Mouse (Mus musculus) layer of hippocampus, postnatal 36 days (tissue): ENCODE data around the gene Tspan12. TPM values are rescaled to one million over a fixed set of nuclear protein-coding genes. Genes with fewer than 3 reads are reported as not detected.
A peak's percentile ranks its signal among the peaks of the same experiment; 100 is the strongest.
"Not testable (repeated sequence)": the region's sequence is repeated elsewhere in the genome, so short reads cannot be mapped to it uniquely, and the experiment has no call there.

Source experiments
- DNase-seq, 2 experiments: peaks; one replicate each; pipeline ENCODE4 v3.0.0; 2022
- total RNA-seq, 2 experiments: library from RNA; stranded (reverse); gene quantifications; 2 replicates each; pipeline ENCODE4 v1.2.3; 2021

Tspan12 gene
- 10 to 100 TPM; 26.1 to 33.7 TPM for total RNA-seq

DNA sequence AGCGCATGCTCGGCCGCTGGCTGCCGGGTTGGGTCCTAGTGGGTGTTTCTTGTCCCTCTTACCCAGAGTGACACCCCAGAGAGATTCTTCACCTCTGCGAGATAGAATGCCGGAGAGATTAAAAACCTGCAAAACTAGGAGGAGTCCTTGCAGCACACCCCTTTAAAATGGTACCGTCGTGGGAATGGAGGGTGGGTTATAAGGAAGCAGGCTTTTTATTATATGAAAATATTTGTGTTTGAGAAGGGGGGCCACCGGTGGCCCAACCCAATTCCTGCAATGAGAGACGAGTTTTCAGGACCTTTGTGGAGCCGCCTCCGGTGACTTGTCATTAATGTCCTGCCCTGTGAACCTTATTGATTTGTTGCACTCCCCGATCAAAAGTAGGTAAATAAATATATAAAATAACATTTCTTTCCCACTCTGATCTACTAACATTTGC is at the start of gene Tspan12:
Tspan12 (minus strand) TSS at position 172 of the 442 bp plus-strand sequence.
- no peak for DNase-seq

DNA sequence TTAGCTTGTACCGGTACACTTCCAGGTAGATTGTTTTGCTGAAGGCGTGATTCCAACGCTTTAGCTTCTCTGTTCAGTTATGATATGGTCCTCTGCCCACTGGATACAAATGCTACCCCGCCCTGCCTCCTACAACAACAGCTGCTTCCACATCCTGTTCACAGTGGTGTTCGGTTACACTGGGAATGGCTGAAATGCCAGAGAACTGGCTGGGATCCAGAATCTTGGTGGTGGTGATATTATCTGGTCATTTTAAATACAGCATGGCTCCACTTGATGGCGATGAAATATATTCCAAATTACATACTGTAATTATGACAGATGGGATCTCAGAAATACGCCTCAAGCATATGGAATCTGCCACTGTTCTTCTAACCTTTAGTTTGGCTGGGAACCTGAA is 42.1 kb upstream of the Tspan12 start:
- peak; percentile 6 to 11 for DNase-seq

DNA sequence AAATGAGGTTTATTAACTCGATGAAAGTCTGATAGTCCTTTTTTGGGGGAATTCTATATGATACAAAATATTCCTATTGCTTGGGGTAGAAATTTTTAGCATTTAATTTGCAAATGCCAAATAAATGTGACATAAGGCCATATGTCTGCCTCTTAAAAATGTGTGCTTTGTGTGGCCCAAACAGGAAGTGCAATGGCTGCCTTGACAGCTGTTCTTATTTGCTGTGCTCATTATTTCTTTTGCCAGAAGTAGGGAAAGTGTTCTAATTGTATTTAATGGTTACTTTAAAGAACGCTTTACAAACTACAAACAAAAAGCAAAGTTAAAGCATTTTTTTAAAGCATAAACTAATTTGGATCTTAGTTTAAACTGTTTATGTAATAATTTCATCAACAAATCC is 36.8 kb upstream of the Tspan12 start:
- DNase-seq = no peak

DNA sequence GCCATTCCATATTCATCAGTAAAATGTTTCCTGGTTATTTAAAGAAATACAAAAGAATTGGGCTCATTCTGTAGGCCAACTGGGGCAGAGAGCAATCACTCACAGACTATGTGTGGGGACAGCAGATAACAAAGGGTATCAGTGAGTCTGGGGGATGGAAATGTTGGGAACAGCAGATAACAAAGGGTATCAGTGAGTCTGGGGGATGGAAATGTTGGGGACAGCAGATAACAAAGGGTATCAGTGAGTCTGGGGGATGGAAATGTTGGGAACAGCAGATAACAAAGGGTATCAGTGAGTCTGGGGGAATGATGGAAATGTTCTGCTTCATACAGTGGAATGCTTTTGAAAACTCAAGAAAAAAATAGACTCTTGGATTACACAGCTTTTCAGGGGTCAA is 35.7 kb upstream of the Tspan12 start:
- not testable (repeated sequence) for DNase-seq

DNA sequence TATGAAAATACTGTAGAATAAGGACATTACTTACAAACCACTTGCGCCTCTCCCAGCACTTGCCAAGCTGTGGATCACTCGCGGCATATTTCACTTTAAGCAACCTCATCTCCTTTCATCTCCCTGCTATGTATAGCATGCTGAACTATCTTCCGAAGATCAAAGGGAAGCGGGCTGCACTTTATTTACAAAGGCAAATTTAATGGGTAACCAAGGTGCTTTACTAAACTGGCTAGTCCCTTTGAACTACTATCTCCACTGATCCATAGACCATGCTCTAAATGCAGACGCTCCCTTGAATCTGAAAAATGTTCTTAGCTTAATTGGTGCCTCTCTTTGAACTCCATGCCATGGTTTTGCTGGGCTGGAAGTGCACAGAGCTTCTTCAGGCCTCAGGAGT is 27.2 kb upstream of the Tspan12 start:
- no peak for DNase-seq

DNA sequence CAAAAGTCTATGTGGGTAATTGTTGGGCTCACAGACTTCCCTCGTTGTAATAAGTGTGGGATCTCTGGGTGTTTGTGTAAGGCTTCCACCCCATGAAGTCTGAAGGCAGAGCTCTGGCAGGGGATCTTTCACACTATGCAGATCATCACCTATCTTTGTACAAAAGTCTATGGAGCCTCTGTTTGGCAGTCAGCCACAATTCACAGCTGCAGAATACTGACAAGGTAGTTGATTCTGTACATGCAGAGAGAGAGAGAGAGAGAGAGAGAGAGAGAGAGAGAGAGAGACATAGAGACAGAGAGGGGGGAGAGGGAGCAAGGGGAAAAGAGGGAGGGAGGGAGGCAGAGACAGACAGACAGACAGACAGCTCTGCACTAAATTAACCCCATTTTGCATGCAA is 15.0 kb upstream of the Tspan12 start:
- no peak for DNase-seq

DNA sequence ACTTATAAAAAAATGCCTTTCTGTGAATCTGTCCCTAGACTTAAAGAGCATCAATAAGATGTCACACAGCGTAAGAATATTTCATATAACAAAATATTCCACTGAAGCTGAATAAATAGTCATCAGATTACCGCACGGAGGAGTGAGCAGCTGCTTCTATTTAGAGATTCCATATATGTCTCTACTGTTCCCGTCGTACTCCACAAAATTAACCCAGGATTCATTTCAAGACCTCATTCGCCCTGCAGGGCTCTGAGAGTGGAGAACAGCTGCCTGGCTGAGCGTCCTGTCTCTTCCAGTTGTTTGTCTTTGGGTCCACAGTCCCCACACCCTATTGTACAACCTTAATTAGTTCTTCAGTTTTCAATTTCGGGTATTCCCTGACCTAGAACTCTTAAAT is 11.9 kb upstream of the Tspan12 start:
- DNase-seq = no peak

DNA sequence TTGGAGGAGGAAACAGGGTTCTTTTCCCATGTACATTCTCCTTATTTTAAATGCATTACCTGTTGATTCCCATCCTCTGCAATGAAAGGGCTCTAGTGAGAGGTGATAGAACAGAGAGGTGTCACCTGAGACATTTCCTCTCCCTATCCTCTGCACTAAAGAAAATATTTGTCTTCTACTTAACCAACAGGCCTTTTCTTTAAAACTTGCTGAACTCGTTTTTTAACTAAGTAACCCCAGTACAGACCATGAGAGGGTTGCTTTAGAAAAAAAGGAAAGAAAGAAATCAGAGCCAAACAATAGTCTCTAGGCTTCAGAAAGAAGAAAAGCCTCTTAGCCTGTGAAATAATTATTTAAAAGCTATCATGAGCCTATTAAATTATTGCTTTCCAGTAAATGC is 11.2 kb upstream of the Tspan12 start:
- DNase-seq = no peak

DNA sequence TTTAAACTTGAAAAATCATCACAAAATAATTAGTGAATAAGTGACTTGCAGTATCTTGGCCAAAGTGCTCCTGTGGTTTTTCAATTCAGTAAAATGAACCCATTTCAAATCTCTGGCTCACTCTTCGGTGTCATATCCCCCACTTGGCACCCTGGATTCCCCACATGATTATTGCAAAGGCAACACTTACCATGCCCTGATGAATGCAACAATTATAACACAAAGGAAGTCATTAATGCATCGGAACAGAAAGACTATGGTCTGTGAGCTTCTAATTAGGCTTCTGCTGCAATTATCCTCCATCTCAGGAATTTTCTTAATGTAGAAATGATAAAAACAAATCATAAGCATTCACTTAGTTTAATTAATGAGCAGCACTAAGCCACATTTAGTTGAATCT is 9.0 kb upstream of the Tspan12 start:
- DNase-seq = no peak

DNA sequence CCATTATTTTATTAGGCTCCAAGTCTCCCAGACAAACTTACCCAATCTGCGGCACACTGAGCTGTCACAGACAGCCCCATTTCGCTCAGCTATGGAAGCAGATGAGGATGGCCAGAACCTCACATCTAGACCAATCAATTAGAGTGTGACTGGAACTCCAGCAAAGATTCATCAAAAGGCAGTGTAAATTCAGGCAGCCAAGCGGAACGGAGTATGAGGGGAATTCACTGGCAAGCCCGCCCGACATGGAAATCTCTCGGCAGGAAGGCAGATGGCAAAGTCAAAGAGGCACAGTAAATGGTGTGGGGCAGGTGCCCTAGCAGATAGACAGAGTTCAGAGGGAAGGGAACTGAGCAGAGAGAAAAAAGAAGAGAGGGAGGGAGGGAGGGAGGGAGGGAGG is 5.5 kb upstream of the Tspan12 start:
- DNase-seq = no peak

DNA sequence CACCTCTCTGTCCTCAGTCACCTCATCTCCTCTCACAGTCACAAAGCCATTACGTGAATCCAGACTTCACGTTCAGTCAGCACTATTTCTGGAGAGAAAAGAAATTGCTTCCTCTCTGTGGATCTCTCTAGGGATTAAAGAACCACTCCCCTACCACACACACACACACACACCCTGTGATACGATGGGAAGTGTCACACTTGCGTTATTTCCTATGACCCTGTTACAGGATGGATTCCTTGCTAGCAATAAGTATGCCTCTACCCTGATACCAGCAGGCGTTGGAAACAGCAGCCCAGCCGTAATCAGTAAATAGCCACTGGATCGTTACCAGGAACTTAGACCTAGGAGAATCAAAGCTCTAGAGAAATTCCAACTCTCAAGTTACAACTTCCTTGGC is 3.6 kb upstream of the Tspan12 start:
- no peak for DNase-seq

DNA sequence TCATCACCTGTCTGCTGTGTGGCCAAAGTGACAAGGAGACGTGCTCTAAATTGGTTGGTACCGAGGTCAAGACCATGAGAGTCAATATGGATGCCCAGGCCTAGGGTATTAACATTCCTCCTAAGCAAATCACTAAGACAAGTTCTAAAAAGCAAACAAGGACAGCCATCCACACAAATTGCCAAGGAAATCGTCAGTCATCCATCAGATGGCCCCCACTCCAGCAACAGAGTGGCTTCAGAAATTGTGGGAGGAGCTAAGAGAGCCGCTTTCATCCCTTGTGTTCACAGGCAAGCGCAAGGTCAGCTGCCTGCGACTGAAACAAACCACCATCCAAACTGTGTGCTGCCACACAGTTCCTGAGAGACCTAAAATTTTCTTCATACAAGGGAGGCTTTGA is 1.0 kb upstream of the Tspan12 start:
- no peak for DNase-seq

DNA sequence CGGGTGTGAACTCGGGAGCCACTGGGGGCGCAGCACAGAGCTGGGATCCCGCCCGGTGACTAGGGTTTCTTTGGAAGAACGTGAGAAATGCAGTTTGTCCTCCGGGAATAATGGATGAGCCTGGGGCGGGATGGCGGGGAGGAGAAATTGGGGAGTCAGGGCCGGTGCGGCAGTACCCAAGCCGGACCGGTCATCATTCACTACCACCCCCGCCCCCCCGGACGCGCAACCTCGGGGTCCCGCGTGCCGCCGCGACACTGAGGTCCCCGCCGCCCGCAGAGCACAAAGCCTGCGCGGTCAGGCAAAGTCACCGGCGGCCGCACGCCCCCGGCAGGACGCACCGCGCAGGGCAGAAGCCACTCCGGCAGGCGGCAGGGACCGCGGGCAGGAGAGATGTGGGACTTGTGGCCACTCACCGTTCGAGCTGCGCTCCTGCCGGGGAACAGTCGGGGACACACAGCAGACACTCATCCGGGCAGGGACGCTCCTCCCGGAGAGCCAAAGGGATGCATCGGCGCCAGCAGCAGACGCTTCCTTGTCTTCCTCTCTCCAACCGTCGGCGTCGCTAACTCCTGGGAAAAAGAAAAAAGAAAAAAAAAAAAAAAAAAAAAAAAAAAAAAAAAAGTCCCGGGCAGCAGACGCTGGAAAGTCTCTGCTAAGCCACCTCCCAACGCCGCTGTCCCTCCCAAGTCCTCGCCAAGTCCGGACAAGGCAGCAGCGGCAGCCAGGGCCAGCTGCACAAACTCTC is 545 bp downstream of the Tspan12 start:
- DNase-seq = peak; percentile 53 to 60

DNA sequence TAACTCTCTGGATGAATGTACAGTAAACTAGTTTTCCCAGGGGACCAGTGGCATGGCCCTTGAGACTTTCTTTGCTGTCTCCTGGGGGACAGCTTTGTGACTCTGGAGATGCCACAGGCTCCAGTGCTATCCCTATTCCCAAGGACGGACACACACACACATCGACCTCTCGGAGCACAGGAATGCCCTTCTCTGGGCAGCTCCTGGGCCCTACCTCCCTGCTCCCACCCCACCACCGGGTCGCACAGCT is 1.0 kb downstream of the Tspan12 start:
- no peak for DNase-seq

DNA sequence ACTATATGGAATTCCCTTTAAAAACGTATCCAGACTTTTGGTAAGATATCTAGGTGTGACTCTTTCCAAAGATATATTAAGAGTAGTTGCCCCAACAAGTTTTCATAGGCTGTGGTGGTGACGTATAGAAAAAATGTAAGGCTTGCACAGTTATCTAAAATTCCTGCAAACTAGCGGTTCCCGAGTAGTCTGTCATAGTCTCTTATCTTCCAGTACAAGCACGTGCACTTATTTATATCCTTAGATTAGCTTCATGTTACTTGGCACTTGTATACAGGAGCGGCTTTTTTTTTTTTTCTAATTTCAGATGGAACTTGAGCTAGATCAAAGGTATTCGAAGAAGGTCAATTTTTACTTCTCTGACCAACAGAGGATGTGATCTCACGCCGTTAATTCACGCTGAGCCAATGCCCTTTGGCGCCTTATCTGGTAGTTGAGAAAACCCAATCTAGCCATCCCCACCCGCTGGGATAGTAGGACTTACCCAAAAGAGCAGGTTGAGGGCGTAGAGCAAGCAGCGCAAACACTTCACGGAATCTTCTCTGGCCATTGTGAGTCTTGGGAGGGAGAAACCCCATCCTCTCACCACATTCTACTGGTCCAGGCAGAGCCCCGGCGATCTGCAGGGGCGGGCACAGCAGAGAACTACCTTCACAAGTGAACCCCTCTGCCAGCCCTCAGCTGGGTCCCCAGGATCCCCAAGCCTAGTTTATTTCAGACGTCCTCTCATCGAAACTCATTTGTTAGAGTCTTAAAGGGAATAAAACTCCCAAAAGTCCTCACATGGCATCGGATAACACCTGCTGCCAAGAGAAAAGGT is 1.6 kb downstream of the Tspan12 start:
- no peak for DNase-seq

DNA sequence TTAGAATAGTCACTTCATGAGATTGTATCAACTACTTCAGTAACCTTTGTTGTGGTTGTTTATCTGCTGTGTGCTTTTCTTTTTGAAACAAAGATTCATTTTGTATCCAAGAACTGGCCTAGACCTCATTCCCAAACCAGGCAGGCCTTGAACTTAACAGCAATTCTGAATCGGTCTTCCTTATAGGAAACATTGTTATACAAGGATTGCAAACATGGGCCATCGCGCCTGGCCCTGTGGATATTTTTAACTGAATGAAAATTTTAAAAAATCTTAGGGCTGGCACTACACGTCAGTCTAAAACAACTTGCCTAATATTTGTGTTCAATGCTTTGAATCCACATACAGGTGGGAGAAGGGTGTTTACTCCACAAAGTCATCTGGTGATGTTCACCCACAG is 3.5 kb downstream of the Tspan12 start:
- no peak for DNase-seq

DNA sequence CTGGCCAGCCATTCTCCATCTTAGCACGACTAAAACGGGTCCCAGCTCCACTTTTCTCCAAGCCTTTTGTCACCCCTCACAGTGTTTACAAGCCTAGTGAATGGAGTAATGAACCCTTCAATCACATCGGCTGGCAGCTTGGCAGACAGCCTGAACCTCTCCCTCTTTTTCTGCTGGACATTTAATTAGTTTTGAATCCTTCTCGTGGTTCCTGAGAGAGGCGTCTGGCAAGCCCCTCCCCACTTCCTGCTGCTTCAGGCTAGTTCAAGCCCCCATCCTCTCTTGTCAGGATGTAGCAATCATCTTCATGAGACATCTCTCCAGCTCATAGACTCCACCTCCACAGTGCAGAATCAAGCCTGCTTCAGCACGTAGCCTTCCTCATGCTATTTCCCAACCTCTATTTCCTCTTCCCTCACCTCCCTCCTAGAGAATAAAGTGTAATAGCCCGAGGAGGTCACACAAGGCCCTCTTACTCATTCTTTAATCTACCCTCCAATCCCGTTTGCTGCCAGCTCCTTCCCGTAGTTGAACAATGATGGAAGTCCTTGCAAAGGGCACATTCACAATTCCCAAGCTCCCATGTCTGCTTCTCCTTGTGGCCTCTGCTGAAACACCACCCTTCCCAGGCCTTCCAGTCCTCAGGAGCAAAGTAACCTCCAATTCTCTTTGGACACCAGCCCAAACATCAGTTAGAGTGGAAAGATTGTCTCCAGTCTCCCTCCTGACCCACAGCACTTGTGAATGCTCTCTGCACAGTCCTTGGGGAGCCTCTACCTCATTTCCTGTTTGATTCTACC is 12.1 kb downstream of the Tspan12 start:
- peak in 1 of 2 experiments; percentile 10 for DNase-seq

DNA sequence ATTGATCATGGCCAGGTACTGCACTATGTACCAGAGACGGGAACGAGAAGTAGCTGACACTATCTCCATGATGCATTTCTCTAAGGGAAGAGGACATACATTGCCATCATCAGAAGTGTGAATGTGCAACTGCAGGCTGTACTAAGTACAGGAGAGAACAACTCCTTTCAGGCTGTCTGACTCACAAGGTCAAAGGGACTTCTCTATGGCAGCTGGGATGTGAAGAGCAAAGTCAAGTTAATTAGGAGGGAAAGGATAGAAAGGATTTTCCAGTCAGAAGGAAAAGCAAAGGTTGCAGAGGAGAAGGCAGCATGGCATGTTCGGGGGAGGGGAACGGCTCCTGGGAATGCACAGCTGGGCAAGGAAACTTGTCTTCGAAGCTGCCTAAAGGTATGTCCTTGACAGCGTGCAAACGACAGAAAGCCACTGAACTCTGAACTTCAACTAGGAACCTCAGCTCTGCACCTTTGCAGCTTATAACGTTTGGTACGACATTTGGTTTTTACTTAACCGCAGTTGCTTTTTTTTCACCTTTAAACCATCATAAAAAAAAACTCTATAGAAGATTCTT is 13.0 kb downstream of the Tspan12 start:
- DNase-seq = no peak

DNA sequence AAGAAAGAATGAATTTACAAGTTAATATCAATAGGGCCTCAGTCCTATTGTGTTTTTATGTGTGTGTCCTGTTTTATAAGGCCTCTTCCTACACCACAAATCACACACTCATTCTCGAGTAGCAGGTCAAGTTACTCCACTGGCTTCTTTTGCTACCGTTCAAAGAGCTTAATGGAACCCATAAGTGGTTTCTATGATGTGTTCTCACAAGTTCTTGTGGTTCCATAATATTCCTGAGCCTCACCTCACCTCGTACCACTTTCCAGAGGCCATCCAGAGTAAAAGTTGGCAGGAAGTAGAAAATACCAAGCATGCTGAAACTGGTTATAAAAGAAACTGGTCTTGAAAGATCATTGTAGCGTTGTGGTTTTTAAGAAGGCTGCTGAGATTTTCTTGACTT is 18.8 kb downstream of the Tspan12 start:
- DNase-seq = no peak

DNA sequence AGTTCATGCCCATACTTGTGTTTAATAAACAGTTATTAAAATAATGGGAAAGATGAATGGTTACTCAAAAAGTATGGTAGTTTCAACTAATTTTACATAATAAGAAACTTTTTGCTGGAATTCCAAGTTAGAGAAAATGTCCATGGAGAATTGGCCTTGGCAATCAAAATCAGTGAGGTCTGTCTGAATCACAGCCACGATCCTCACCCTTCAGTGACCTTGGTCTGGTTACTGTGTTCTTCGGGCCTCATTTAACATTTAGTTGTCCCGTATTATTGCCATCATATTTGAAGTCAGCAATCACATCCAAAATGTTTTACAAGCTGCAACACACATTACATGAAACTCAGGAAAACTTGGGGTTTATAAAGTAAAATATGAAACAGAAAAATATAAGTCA is 20.4 kb downstream of the Tspan12 start:
- DNase-seq = no peak

DNA sequence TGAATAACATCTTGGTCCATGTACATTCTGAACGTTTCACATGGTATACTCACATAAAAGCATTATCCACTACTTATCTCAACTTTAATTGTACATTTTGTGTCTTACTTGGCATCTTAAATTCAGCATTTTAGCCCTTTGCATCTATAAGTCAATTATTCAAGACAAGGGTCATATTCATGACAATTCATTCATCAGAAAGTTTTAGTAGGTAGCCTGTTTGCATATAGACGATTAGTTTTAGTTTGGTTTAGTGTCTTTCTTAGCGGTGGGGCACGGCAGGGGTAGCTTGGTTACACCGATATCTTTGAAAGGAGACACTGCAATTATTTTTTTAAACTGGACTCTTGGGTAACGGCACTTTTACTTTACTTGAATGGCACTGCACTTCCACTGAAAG is 21.4 kb downstream of the Tspan12 start:
- DNase-seq = no peak

DNA sequence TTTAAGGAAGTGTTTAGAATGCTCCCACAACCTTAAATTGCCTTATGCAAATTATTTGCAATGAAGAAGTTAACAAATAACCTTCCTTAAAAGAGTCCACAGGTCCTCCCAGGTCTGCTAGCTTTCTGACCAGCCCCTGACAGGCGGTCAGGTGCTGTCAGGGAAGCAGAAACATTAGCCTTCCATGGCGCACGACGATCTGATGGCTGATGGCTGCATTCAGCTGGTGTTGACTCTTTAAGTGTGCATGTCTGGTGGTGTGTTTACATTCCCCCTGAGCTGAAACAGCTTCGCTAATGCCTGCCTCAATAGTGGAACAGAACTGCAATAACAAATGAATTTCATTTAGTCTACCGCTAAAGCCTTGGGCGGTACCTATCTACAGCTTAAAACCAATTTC is 22.4 kb downstream of the Tspan12 start:
- no peak for DNase-seq

DNA sequence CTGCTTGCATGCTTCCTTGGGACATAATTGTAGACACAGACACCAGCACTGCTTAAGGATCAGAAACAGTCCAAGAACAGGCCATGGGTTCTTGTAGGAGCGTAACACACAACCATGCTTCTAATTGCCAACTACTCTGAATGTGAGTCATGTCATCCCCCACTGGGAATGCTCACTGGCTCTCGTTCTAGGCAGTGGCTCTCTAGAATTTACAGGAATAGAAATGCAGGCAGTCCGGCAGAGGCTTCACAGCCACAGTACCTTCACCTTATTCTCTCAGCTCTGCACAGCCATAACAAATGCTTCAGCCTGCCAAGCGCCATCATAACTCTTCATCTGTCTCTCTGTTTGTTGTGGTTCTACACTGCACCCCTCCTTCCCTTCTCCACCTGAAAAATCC is 23.9 kb downstream of the Tspan12 start:
- DNase-seq = no peak
